Mouse (Mus musculus): ENCODE measurements around the gene Usp53.

DNA sequence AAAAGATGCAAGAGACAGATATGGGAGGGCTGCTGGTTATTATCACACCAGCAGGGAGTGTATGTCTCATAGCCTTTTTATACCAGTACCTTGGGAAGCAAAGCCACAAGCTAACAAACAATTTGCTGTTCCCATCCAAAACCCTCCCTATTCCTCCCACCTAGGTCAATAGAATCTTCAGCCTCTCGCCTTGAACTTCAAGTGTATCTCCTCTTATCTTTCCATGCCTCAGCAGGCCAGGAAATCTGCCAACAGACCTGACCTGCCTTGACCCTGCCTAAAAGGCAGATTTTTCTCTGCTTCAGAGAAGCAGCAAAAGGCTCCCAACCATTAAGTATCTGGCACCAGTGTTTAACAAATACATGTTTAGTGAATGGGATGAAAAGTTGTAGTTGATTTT, 2.1 kb upstream of the Usp53 start:
- TF ChIP-seq EP300 (IDR thresholded peaks at IDR 0.05; ENCODE audit: low read depth) = no peak
- no peak for TF ChIP-seq CTCF (IDR thresholded peaks at IDR 0.05; ENCODE audit: low read depth)
